Mouse (Mus musculus) midbrain, embryonic 10.5 days (tissue): Measurements from ENCODE around the gene Plpp1. TPM values are rescaled to one million over a fixed set of nuclear protein-coding genes. Genes with fewer than 3 reads are reported as not detected.
A peak's percentile ranks its signal among the peaks of the same experiment; 100 is the strongest.

ENCODE experiments used
- DNase-seq: peaks from one replicate; pipeline ENCODE4 v3.0.0-alpha.2; 2017; ENCODE audit warnings: low spot score
- H3K27ac ChIP-seq: fragments of 300-500 bp; sonication (generic); replicated peaks from 2 replicates; pipeline ENCODE4 v1.5.1; 2016; ENCODE audit warnings: mild to moderate bottlenecking
- H3K27me3 ChIP-seq: fragments of 300-500 bp; sonication (generic); 2 replicates; pipeline ENCODE4 v1.6.1; 2016; ENCODE audit warnings: low read depth, mild to moderate bottlenecking; ENCODE audit not compliant: poor library complexity, severe bottlenecking
- H3K36me3 ChIP-seq: fragments of 300-500 bp; sonication (generic); 2 replicates; pipeline ENCODE4 v1.6.1; 2016; ENCODE audit warnings: mild to moderate bottlenecking, moderate library complexity
- H3K4me1 ChIP-seq: fragments of 300-500 bp; sonication (generic); 2 replicates; pipeline ENCODE4 v1.6.1; 2016
- H3K4me3 ChIP-seq: fragments of 300-500 bp; sonication (generic); 2 replicates; pipeline ENCODE4 v1.5.1; 2016; ENCODE audit warnings: mild to moderate bottlenecking, moderate library complexity
- H3K9me3 ChIP-seq: fragments of 300-500 bp; sonication (generic); replicated peaks from 2 replicates; pipeline ENCODE4 v1.6.1; 2016; ENCODE audit warnings: mild to moderate bottlenecking
- WGBS: fragments of 180-500 bp; shearing (Covaris S2); methylation state at CpG from one replicate; pipeline ENCODE4 v1.1.7; 2016; 5-methylcytosine and 5-hydroxymethylcytosine counted together
- polyA plus RNA-seq: library from polyadenylated mRNA; unstranded; fragments of >200 nt; fragmentation: Nextera tagmentation; extraction: Ambion mirVana; gene quantifications from 2 replicates; pipeline ENCODE4 v1.2.1, GENCODE M21; 2016

The Plpp1 gene
- polyA plus RNA-seq, 1 experiment from 2014 or later, result 22.3 TPM

GRCm38 (mm10) chr13:112761787-112762186 is 38.8 kb upstream of the Plpp1 start:
- Histone ChIP-seq H3K27ac (no peak overlapping the region), H3K27me3 (no peaks in the 10 kb centered on the region), H3K36me3 (no peaks in the 10 kb centered on the region), H3K4me1 (peaks cover 5% of the 10 kb centered on the region), H3K4me3 (no peak overlapping the region), H3K9me3 (peaks cover 7% of the 10 kb centered on the region; the same call in 1 of the 2 replicates)
- no peak for DNase-seq
- WGBS, result 82% methylated on average over 1 of the region's 1 CpGs

DNA sequence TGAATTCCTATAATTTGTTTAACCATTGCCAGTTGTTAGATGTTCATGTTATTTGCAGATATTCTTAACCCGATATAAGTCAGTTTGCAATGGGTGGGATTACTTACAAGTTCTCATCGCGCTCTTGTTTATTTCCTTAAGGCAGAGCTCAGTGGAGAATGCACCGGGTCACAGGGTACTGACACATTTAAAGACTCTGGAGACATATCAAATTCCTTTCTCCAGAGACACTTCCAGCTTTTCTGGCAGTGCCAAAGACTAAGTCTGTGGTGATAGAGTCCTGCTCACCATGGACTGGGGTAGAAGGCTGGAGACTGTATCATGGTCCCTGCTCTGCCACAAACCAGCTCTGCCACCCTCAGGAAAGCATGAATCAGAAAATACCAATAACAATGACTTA is 38.0 kb upstream of the Plpp1 start:
- H3K36me3 ChIP-seq, result no peaks in the 10 kb centered on the region
- WGBS, result 78% methylated on average over 4 of the region's 4 CpGs
- no peaks in the 10 kb centered on the region for H3K27me3 ChIP-seq
- H3K4me1 ChIP-seq, result peaks cover 5% of the 10 kb centered on the region
- no peak for DNase-seq
- H3K27ac ChIP-seq, result no peak overlapping the region
- H3K4me3 ChIP-seq, result no peak overlapping the region
- H3K9me3 ChIP-seq, result peaks cover 14% of the 10 kb centered on the region

- H3K27me3 ChIP-seq, result no peaks in the 10 kb centered on the region
- 88% methylated on average over 10 of the region's 10 CpGs for WGBS
- no peak for DNase-seq
- H3K36me3 ChIP-seq, result no peaks in the 10 kb centered on the region
- peaks cover 5% of the 10 kb centered on the region for H3K4me1 ChIP-seq
- H3K27ac ChIP-seq, result no peak overlapping the region
- H3K4me3 ChIP-seq, result no peak overlapping the region
- peaks cover 20% of the 10 kb centered on the region for H3K9me3 ChIP-seq
Measured at GRCm38 (mm10) chr13:112763531-112764091, 37.0 kb upstream of the Plpp1 start.

GRCm38 (mm10) chr13:112764556-112764955 is 36.0 kb upstream of the Plpp1 start:
- Histone ChIP-seq H3K36me3 (no peaks in the 10 kb centered on the region), H3K9me3 (peaks cover 20% of the 10 kb centered on the region), H3K4me1 (peaks cover 5% of the 10 kb centered on the region), H3K27me3 (no peaks in the 10 kb centered on the region), H3K27ac (no peak overlapping the region), H3K4me3 (no peak overlapping the region)
- no peak for DNase-seq
- WGBS, result 90% methylated on average over 5 of the region's 5 CpGs

GRCm38 (mm10) chr13:112765654-112766053 is 34.9 kb upstream of the Plpp1 start:
- Histone ChIP-seq H3K27me3 (no peaks in the 10 kb centered on the region), H3K36me3 (no peaks in the 10 kb centered on the region), H3K4me1 (peaks cover 6% of the 10 kb centered on the region), H3K27ac (no peak overlapping the region), H3K9me3 (peaks cover 20% of the 10 kb centered on the region), H3K4me3 (no peak overlapping the region)
- no peak for DNase-seq
- WGBS, result 86% methylated on average over 3 of the region's 3 CpGs

DNA sequence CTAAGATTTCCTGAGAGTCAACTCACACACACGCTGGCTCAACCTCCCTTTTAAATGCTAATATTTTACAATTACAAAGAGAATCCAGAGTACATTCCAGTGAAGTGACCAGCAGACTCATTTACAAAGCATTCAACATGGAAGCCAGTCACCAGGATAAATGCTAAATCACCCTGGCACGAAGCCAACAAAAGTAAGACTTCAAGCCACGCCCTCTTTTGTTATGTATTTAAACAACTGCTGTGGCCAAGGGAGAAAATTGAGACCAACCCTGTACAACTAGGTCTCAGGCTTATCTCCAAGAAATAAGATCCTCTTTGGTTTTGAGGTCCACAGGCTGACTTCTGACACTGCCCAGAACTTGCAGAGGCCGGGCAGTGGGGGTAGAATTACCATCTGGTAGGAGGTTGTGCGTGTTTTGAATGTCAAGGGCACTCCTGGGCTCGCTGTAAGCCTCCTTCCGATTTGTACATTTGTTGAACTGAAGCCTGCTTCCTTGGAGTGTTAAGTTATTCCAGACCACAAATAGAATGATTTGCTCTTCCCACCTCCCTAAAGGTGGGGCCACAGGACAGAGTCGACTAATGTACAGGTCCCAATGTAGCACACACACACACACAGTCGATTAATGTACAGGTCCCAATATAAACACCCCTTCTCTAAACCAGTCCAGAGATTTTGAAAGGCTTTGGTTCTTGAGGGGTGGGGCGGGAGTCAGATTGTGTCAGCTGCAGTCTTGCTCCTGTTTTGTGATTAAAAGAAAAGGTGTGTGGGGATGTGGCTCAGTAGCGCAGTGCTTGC is 29.9 kb upstream of the Plpp1 start:
- no peaks in the 10 kb centered on the region for H3K36me3 ChIP-seq
- H3K4me1 ChIP-seq, result peaks cover 16% of the 10 kb centered on the region
- no peak overlapping the region for H3K4me3 ChIP-seq
- H3K27ac ChIP-seq, result peak overlapping the region; percentile 4; the same call in 1 of the 2 replicates
- H3K27me3 ChIP-seq, result no peaks in the 10 kb centered on the region
- DNase-seq, result peak; percentile 34
- peaks cover 20% of the 10 kb centered on the region for H3K9me3 ChIP-seq
- 45% methylated on average over 11 of the region's 11 CpGs for WGBS

- no peaks in the 10 kb centered on the region for H3K27me3 ChIP-seq
- H3K4me1 ChIP-seq, result peaks cover 16% of the 10 kb centered on the region
- H3K9me3 ChIP-seq, result peaks cover 15% of the 10 kb centered on the region
- DNase-seq, result no peak
- H3K4me3 ChIP-seq, result no peak overlapping the region
- 49% methylated on average over 15 of the region's 15 CpGs for WGBS
- H3K36me3 ChIP-seq, result no peaks in the 10 kb centered on the region
- H3K27ac ChIP-seq, result peak overlapping the region; percentile 4; the same call in 1 of the 2 replicates
Measured at GRCm38 (mm10) chr13:112771447-112772208, 29.0 kb upstream of the Plpp1 start.

DNA sequence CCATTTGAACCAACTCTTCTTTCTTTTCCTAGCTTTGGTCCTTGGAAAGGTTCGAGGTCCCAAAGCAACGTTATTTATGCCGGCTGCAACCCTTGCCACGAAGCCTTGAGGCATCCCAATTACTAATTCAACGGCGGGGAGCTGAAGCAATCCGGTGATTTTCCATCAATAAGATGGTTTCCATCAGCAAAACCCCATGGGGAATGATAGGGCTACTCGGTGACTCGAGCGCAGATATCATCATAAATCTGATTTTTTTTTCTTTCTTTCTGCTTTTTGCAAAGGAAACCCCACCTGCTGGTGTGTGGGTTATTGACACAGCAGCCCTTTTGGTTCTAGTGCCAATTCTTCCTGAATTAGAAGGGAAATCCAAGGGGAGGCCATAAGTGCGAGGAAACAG is 28.3 kb upstream of the Plpp1 start:
- 80% methylated on average over 11 of the region's 11 CpGs for WGBS
- no peak overlapping the region for H3K4me3 ChIP-seq
- H3K27me3 ChIP-seq, result no peaks in the 10 kb centered on the region
- H3K36me3 ChIP-seq, result no peaks in the 10 kb centered on the region
- peaks cover 9% of the 10 kb centered on the region for H3K9me3 ChIP-seq
- peaks cover 16% of the 10 kb centered on the region for H3K4me1 ChIP-seq
- DNase-seq, result no peak
- no peak overlapping the region for H3K27ac ChIP-seq

DNA sequence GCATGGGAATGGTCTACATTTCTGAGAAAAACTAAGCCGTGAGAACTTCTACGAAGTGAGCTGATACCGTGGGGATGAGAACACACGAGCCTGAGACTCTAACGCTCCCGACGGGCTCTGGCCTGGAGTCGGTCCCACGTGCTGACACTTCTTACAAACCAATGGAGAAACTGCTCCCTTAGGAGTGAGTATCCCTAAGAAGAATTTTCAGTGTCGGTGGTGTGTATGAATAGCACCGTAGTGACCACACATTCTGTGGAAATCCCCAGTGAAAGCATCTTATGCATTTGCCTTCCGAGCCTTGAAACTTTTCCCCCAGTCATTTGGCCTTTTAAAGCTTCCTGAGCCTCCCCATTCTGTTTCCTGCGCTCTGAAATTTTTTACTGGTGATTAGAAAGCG is 27.7 kb upstream of the Plpp1 start:
- 85% methylated on average over 14 of the region's 14 CpGs for WGBS

GRCm38 (mm10) chr13:112773991-112774675 is 26.5 kb upstream of the Plpp1 start:
- DNase-seq, result no peak
- 92% methylated on average over 3 of the region's 3 CpGs for WGBS
- no peak overlapping the region for H3K27ac ChIP-seq

More for the DNA sequence above, 27.7 kb upstream of the Plpp1 start:
- H3K9me3 ChIP-seq, result peaks cover 3% of the 10 kb centered on the region
- DNase-seq, result no peak
- no peak overlapping the region for H3K4me3 ChIP-seq
- no peaks in the 10 kb centered on the region for H3K36me3 ChIP-seq
- peaks cover 16% of the 10 kb centered on the region for H3K4me1 ChIP-seq
- no peaks in the 10 kb centered on the region for H3K27me3 ChIP-seq
- H3K27ac ChIP-seq, result no peak overlapping the region

GRCm38 (mm10) chr13:112775856-112776255 is 24.7 kb upstream of the Plpp1 start:
- no peak overlapping the region for H3K4me3 ChIP-seq
- no peaks in the 10 kb centered on the region for H3K9me3 ChIP-seq
- H3K36me3 ChIP-seq, result no peaks in the 10 kb centered on the region
- no peak for DNase-seq
- H3K4me1 ChIP-seq, result peaks cover 8% of the 10 kb centered on the region
- H3K27ac ChIP-seq, result no peak overlapping the region
- WGBS, result 91% methylated on average over 10 of the region's 10 CpGs
- H3K27me3 ChIP-seq, result no peaks in the 10 kb centered on the region

More at GRCm38 (mm10) chr13:112773991-112774675, 26.5 kb upstream of the Plpp1 start:
- H3K4me3 ChIP-seq, result no peak overlapping the region
- H3K4me1 ChIP-seq, result peaks cover 16% of the 10 kb centered on the region
- H3K36me3 ChIP-seq, result no peaks in the 10 kb centered on the region
- no peaks in the 10 kb centered on the region for H3K9me3 ChIP-seq
- no peaks in the 10 kb centered on the region for H3K27me3 ChIP-seq

DNA sequence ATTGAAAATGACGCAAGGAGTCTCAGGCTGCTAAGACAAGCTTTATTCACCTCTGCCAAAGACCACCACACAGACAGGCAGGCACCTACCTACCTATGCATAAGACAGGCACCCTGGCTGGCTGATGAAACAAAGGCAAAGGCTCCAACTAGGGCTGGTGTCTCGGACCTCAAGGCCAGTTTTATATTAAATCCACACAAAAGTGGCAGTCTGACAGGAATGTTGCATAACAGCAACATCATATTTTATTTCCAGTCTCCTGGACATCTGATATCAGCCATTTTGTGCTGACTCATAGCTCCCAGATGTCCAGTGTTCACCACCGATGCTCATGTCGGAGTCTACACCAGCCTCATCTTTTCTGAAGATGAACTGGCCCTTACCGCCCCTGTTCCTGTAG is 22.2 kb upstream of the Plpp1 start:
- Histone ChIP-seq H3K4me1 (no peaks in the 10 kb centered on the region), H3K4me3 (no peak overlapping the region), H3K9me3 (no peaks in the 10 kb centered on the region), H3K36me3 (no peaks in the 10 kb centered on the region), H3K27me3 (no peaks in the 10 kb centered on the region), H3K27ac (no peak overlapping the region)
- no peak for DNase-seq
- 93% methylated on average over 5 of the region's 5 CpGs for WGBS
